Mouse (Mus musculus) CH12.LX (cell line): ENCODE measurements around the gene Epha10. TPM values are rescaled to one million over a fixed set of nuclear protein-coding genes. Genes with fewer than 3 reads are reported as not detected.

Source experiments
- DNase-seq: peaks from one replicate; pipeline ENCODE4 v3.0.0-alpha.2; 2013; ENCODE audit errors: extremely low read depth
- H3K27ac ChIP-seq: 2 replicates; pipeline ENCODE4 v1.5.1; 2012; ENCODE audit warnings: low read depth, mild to moderate bottlenecking, control low read depth, moderate library complexity; ENCODE audit not compliant: insufficient read depth
- H3K27me3 ChIP-seq: replicated peaks from 2 replicates; pipeline ENCODE3; 2012; ENCODE audit warnings: inconsistent platforms
- H3K36me3 ChIP-seq, 2 experiments: replicated peaks in 1 of 2; 2 replicates each; pipeline versions ENCODE3 to v1.6.1; 2012; ENCODE audit warnings: inconsistent platforms in 1 of 2, low read length in 1 of 2, mild to moderate bottlenecking in 1 of 2, mixed read lengths in 1 of 2, moderate library complexity in 1 of 2; ENCODE audit not compliant: control insufficient read depth in 1 of 2, insufficient read depth in 1 of 2
- H3K4me1 ChIP-seq, 2 experiments: 2 replicates each; pipeline ENCODE4 v1.6.1; 2012; ENCODE audit warnings: inconsistent platforms in 1 of 2, moderate library complexity in 1 of 2; ENCODE audit not compliant: insufficient read depth in 2 of 2, control insufficient read depth in 1 of 2
- H3K4me2 ChIP-seq: 2 replicates; pipeline ENCODE4 v1.6.1; 2012; ENCODE audit warnings: low read depth, mild to moderate bottlenecking, control low read depth; ENCODE audit not compliant: poor library complexity, insufficient read depth, severe bottlenecking
- H3K4me3 ChIP-seq, 3 experiments: fragments of 150-350 bp in 1 of 3; sonication (generic) in 1 of 3; replicated peaks in 1 of 3; 2 replicates each; pipeline versions ENCODE3 to v1.5.1; 2011 to 2012; ENCODE audit warnings: low read depth in 2 of 3, low read length in 2 of 3, mild to moderate bottlenecking in 2 of 3, moderate library complexity in 2 of 3, control low read depth in 1 of 3, improper control_type of control experiment in 1 of 3, inconsistent platforms in 1 of 3, mixed read lengths in 1 of 3; ENCODE audit not compliant: poor library complexity in 1 of 3
- H3K79me2 ChIP-seq: replicated peaks from 2 replicates; pipeline ENCODE4 v1.6.1; 2012; ENCODE audit warnings: mild to moderate bottlenecking, moderate library complexity; ENCODE audit not compliant: control insufficient read depth, poor library complexity, insufficient read depth, severe bottlenecking; ENCODE audit errors: extremely low read depth
- H3K9ac ChIP-seq: 2 replicates; pipeline ENCODE4 v1.6.1; 2012; ENCODE audit warnings: low read depth, mild to moderate bottlenecking, control low read depth, moderate library complexity; ENCODE audit not compliant: insufficient read depth
- H3K9me3 ChIP-seq: replicated peaks from 2 replicates; pipeline ENCODE3; 2012; ENCODE audit warnings: low read length, inconsistent platforms, mixed read lengths
- CTCF ChIP-seq, 2 experiments: IDR thresholded peaks in 1 of 2; conservative IDR thresholded peaks in 1 of 2; 2 replicates each; pipeline ENCODE4 v1.5.1; 2011 to 2012; ENCODE audit warnings: low read depth in 2 of 2, low read length in 2 of 2, improper control_type of control experiment in 1 of 2, inconsistent platforms in 1 of 2, mild to moderate bottlenecking in 1 of 2, moderate library complexity in 1 of 2
- EP300 ChIP-seq: IDR thresholded peaks from 2 replicates; pipeline ENCODE4 v1.6.1; 2011; ENCODE audit warnings: low read length, improper control_type of control experiment
- ETS1 ChIP-seq: conservative IDR thresholded peaks from 2 replicates; pipeline ENCODE4 v1.6.1; 2012; ENCODE audit warnings: low read depth, mild to moderate bottlenecking, inconsistent platforms, low read length, improper control_type of control experiment, moderate library complexity
- IRF4 ChIP-seq: IDR thresholded peaks from 2 replicates; pipeline ENCODE4 v1.6.1; 2014; ENCODE audit warnings: low read depth, mild to moderate bottlenecking, inconsistent platforms, low read length, improper control_type of control experiment
- KAT2A ChIP-seq: IDR thresholded peaks from 2 replicates; pipeline ENCODE4 v1.6.1; 2012; ENCODE audit warnings: low read length, improper control_type of control experiment, inconsistent platforms; ENCODE audit not compliant: insufficient replicate concordance
- MAFK ChIP-seq: IDR thresholded peaks from 2 replicates; pipeline ENCODE4 v1.6.1; 2011; ENCODE audit warnings: low read length, improper control_type of control experiment; ENCODE audit not compliant: insufficient replicate concordance
- NRF1 ChIP-seq: IDR thresholded peaks from 2 replicates; pipeline ENCODE4 v1.6.1; 2014; ENCODE audit warnings: low read depth, mild to moderate bottlenecking, inconsistent platforms, low read length, improper control_type of control experiment, moderate library complexity
- POLR2A ChIP-seq: IDR thresholded peaks from 2 replicates; pipeline ENCODE4 v1.6.1; 2011; ENCODE audit warnings: low read depth, mild to moderate bottlenecking, improper control_type of control experiment, low read length
- POLR2AphosphoS2 ChIP-seq: IDR thresholded peaks from 2 replicates; pipeline ENCODE4 v1.6.1; 2011; ENCODE audit warnings: low read depth, low read length, improper control_type of control experiment
- RCOR1 ChIP-seq: conservative IDR thresholded peaks from 2 replicates; pipeline ENCODE4 v1.6.1; 2012; ENCODE audit warnings: low read depth, mild to moderate bottlenecking, inconsistent platforms, low read length, improper control_type of control experiment
- SIN3A ChIP-seq: IDR thresholded peaks from 2 replicates; pipeline ENCODE4 v1.6.1; 2012; ENCODE audit warnings: low read length, improper control_type of control experiment, inconsistent platforms
- TBP ChIP-seq: conservative IDR thresholded peaks from 2 replicates; pipeline ENCODE4 v1.6.1; 2011; ENCODE audit warnings: low read depth, low read length, improper control_type of control experiment
- UBTF ChIP-seq: IDR thresholded peaks from 2 replicates; pipeline ENCODE4 v1.6.1; 2012; ENCODE audit warnings: low read depth, mild to moderate bottlenecking, inconsistent platforms, low read length, improper control_type of control experiment, moderate library complexity
- USF2 ChIP-seq: conservative IDR thresholded peaks from 2 replicates; pipeline ENCODE4 v1.6.1; 2011; ENCODE audit warnings: low read depth, low read length, improper control_type of control experiment
- ZC3H11A ChIP-seq: IDR thresholded peaks from 2 replicates; pipeline ENCODE4 v1.6.1; 2012; ENCODE audit warnings: low read depth, mild to moderate bottlenecking, inconsistent platforms, low read length, improper control_type of control experiment
- ZNF384 ChIP-seq: IDR thresholded peaks from 2 replicates; pipeline ENCODE4 v1.6.1; 2012; ENCODE audit warnings: low read depth, low read length, improper control_type of control experiment, inconsistent platforms
- dilution Hi-C: fragments of 300-500 bp; cut with MboI; formaldehyde crosslinking; loops from 2 replicates; pipeline ENCODE4 v1.14.3; 2020; ENCODE audit warnings: low sequenced_read_pairs; ENCODE audit not compliant: extremely low pct_unique_long_range_greater_than_20kb, extremely low pct_ligation_motif_present
- in situ Hi-C: fragments of 300-500 bp; cut with MboI; formaldehyde crosslinking; loops from 3 replicates; pipeline ENCODE4 v1.14.3; 2019; ENCODE audit warnings: low sequenced_read_pairs, low pct_ligation_motif_present, low pct_unique_long_range_greater_than_20kb, mixed read lengths
- polyA plus RNA-seq: library from polyadenylated mRNA; unstranded; fragments of >175 nt; gene quantifications from 2 replicates; pipeline ENCODE4 v1.2.1, GENCODE M21; 2012; ENCODE audit warnings: low read depth; ENCODE audit not compliant: insufficient read length
- total RNA-seq, 2 experiments: library from RNA; depleted of rRNA; stranded (reverse); fragments of 300-350 nt in 1 of 2; fragments of >200 nt in 1 of 2; gene quantifications; 2 replicates each; pipeline ENCODE4 v1.2.3; 2012 to 2014

Epha10 gene
- total and polyA plus RNA-seq, 3 experiments: not detected

DNA sequence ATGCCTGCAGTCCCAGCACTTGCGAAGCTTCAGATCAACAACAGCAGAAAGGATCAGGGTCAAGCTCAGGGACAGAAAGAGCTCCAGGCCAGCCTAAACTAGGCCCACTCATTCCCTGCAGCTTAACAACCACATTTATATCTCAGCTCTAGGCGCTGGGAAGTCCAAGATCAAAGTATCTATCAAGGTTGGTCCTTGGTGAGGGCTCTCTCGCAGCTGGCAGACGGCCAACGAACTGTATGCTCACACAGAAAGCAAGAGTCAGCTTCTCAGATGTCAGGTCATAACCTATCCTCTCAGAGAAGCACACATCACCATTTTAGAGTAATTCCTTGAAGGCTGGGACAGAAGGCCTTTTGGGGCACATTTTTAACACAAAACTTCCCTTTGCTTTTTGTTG lies 22.3 kb upstream of the Epha10 start:
- no peak overlapping the region for H3K4me3 ChIP-seq
- no peaks in the 10 kb centered on the region for H3K27me3 ChIP-seq
- H3K36me3 ChIP-seq: peaks cover 35 to 49% of the 10 kb centered on the region in 2 experiments
- H3K27ac ChIP-seq: no peak overlapping the region
- DNase-seq: no peak
- dilution Hi-C loops: no loop called here
- H3K4me1 ChIP-seq: peaks cover 0 to 4% of the 10 kb centered on the region in 2 experiments; a peak in 1 of 4 replicates
- peaks cover 10% of the 10 kb centered on the region for H3K9me3 ChIP-seq
- H3K79me2 ChIP-seq: peaks cover 10% of the 10 kb centered on the region
- H3K9ac ChIP-seq: no peak overlapping the region
- TF ChIP-seq NRF1: no peak
- TF ChIP-seq KAT2A: no peak
- no peak for TF ChIP-seq MAFK
- TF ChIP-seq IRF4: no peak
- no peak for TF ChIP-seq ETS1
- TF ChIP-seq RCOR1: no peak
- TF ChIP-seq UBTF: no peak
- TF ChIP-seq TBP: no peak
- TF ChIP-seq POLR2AphosphoS2: no peak
- no peak for TF ChIP-seq CTCF (conservative IDR thresholded peaks at IDR 0.05 in 1 of 2, IDR thresholded peaks at IDR 0.05 in 1 of 2; ENCODE audit: low read depth in 2 of 2, low read length in 2 of 2)
- no peak for TF ChIP-seq SIN3A
- TF ChIP-seq ZNF384: no peak
- in situ Hi-C loops: loop anchor here (10.0 kb wide), 1 partner anchor 46 kb away; no protein-coding TSS in a partner anchor
- no peak overlapping the region for H3K4me2 ChIP-seq

GRCm38 (mm10) chr4:124860446-124860845 lies 20.3 kb upstream of the Epha10 start:
- TF ChIP-seq TBP: no peak
- no peak for TF ChIP-seq ZC3H11A
- no peak for TF ChIP-seq EP300
- TF ChIP-seq SIN3A: 0 out of 2 replicates have a peak, but pooled peaks have one; percentile 45
- no peak for TF ChIP-seq POLR2A
- no peak for TF ChIP-seq USF2
- Histone ChIP-seq H3K27me3 (no peaks in the 10 kb centered on the region), H3K27ac (no peak overlapping the region), H3K36me3 (peaks cover 18 to 29% of the 10 kb centered on the region in 2 experiments), H3K4me3 (no peak overlapping the region), H3K9ac (no peak overlapping the region), H3K4me2 (no peak overlapping the region), H3K9me3 (peaks cover 10% of the 10 kb centered on the region), H3K4me1 (no peaks in the 10 kb centered on the region), H3K79me2 (no peaks in the 10 kb centered on the region)
- dilution Hi-C loops (no loop called here), in situ Hi-C loops (no loop called here)
- DNase-seq: no peak
